Mouse (Mus musculus): ENCODE measurements at regions not wholly inside any gene's neighbourhood (a gene's known extent, or its start where the extent isn't known, plus 50 kb on each side); places are given as distances from the start of the nearest gene placed in this dataset.

DNA sequence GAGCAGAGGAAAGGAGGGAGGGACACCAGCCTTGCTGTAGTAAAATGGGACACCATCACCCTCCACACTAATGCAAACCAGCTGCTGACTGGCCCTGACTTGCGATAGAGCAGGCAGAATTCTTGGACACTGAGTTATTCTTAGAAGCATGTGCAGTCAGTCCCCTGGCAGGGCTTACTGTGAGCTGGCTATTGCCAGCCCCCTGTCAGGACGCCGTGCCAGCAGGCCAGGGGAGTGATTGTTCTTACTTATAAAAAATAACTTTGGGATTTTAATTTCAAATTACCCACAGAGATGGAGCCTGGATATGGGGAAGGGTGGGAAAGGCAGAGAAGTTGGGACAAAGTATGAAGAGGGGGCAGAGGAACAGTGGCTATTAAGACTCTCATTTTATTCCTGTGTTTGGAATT lies 173.1 kb downstream of the 1500009L16Rik start:
- ATAC-seq (ENCODE audit: poor library complexity, severe bottlenecking) = no peak

DNA sequence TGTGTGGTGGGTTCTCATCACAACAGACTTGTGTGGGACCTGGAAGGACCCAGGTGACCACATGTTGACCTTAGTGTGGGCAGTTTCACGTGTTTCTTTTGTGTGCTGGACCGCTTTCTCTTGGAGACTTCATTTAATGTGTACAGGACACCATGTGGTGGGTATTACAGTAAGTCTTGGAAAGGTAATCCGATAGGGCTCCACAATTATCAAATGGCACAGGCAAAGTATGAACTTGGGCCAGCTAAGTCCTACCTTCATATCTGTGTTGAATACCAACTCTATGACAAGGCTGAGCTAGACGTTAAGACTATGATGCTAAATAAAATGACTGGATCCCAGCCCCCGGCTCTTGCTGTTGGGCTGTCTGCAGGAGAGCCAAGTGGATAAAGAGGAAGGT lies 173.5 kb downstream of the 1500009L16Rik start:
- ATAC-seq (ENCODE audit: poor library complexity, severe bottlenecking) = no peak

GRCm38 (mm10) chr10:83897558-83897957 lies 174.9 kb downstream of the 1500009L16Rik start:
- ATAC-seq (ENCODE audit: poor library complexity, severe bottlenecking) = no peak

GRCm38 (mm10) chr10:83906751-83907150 lies 184.1 kb downstream of the 1500009L16Rik start:
- no peak for ATAC-seq (ENCODE audit: poor library complexity, severe bottlenecking)

DNA sequence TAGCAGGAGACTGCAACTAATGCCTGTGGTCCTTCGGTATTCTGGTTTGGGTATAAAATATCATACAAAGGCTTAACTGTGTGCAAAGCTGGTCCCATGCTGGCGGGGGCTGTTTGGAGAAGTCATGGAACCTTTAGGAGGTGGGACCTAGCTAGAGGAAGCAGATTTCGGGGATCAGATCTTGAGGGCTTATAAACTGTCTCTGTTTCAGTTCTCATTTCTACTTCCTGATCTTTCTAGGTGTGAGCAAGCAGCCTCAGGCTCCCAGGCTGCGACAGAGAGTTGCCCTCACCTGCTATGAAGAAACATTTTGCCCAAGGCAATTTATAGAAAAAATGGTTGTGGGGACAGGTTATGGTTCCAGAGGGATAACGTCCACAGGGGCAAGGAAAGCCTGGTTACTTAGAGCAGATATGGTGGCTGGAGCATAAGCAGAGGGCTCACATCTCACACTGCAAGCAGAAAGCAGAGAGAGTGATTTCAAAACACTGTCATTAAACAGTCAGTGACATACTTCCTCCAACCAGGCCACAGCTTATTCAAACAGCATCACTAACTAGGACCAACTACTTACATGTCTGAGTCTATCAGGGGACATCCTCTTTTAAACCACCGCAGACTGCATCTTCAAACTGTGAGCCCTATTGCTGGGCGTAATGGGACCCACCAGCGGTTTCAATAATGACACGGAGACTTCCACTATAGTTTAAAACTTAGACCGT lies 188.1 kb downstream of the 1500009L16Rik start:
- peak; percentile 75 for ATAC-seq (ENCODE audit: poor library complexity, severe bottlenecking)

DNA sequence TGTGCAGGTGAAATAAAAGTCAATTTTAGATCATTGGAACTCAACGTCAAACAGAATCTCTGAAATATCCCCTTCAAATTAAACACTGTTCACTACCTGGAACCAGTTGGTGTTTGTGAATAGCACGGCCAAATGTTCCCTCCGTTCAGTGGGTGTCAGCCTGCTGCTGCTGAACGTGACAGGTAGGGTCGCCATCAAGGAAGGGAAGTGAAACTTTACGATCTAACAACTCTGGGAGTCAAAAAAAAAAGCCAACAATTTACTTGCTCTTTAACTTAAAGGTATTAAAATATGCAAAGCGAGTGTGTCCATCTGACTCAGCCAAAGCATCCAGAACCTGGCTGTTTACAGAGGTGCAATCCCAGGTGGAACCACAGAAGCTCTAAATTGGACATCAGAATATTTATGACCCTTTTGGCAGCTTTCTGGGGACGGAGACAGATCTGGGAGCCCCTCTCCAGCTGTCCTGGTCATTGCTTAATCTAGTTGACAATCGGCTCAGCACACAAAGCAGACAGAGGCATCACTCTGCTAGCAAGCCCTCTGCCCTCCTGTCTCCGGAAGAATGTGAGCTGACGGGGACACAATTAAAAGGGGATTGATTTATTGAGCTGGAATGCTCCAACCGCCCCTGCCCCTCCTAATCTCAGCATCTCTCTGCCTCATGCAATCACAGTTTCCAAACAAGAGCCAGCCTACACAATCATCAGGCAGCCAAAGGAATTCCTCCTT lies 191.9 kb downstream of the 1500009L16Rik start:
- no peak for ATAC-seq (ENCODE audit: poor library complexity, severe bottlenecking)

GRCm38 (mm10) chr10:83915133-83915730 lies 192.6 kb downstream of the 1500009L16Rik start:
- no peak for ATAC-seq (ENCODE audit: poor library complexity, severe bottlenecking)

- ATAC-seq (ENCODE audit: poor library complexity, severe bottlenecking) = no peak
Observed at GRCm38 (mm10) chr10:83926990-83927389, 204.3 kb downstream of the 1500009L16Rik start.

DNA sequence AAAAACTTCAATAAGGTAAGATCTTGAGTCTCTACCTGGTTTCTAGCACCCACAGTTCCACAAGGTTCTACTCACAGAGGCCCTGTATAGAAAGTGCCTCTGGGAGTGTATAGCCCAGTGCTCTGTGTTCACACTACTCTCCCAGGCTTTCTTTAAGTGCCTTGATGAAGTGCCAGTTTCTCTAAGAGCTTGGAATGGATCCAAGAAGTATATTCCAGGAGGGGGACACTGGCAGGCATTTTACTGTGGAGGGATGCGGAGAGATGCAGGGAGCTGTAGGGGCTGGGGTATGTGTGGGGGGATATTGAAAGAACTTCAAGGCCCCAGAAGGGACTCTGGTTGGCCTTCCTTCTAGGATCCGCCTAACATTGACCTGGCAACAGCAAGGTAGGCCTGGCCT lies 204.9 kb downstream of the 1500009L16Rik start:
- no peak for ATAC-seq (ENCODE audit: poor library complexity, severe bottlenecking)

- no peak for ATAC-seq (ENCODE audit: poor library complexity, severe bottlenecking)
Observed at GRCm38 (mm10) chr10:83931758-83932157, 209.1 kb downstream of the 1500009L16Rik start.

DNA sequence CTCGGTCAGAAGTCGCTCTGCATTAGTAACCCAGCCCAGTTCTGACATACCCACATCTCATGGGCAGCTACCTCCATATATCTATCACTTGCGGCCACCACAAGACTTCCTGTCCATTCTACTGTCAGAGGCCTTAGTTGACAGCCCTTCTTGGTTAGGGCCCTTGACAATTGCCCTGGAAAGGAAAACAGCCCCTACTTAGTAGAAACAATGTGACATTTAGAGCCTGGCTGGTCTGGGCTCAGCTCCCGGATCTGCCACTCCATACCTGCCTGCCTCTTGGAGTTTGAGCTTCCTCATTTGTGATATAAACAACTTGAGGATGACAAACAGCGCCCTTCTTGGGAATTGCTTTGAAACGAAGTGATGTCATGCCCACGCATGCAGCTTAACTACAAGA lies 210.5 kb downstream of the 1500009L16Rik start:
- no peak for ATAC-seq (ENCODE audit: poor library complexity, severe bottlenecking)

DNA sequence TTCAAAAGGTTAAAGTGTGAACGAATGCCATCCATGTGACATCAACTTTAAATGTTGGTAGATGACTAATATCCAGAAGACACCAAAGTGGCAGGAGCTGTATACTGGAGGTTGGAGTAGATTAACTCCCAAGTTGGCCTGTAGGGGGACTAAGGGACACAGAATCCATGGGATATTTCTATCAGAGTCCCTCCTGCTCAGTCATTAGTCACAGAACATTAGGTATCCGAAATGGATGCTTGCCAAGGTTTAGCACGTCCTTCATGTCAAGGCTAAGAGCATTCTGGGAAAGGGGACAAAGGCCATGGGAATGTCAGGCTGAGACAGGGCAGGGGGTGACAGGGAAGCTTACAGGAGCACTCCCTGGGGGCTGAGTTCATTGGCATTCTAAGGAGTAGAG lies 211.8 kb downstream of the 1500009L16Rik start:
- no peak for ATAC-seq (ENCODE audit: poor library complexity, severe bottlenecking)

DNA sequence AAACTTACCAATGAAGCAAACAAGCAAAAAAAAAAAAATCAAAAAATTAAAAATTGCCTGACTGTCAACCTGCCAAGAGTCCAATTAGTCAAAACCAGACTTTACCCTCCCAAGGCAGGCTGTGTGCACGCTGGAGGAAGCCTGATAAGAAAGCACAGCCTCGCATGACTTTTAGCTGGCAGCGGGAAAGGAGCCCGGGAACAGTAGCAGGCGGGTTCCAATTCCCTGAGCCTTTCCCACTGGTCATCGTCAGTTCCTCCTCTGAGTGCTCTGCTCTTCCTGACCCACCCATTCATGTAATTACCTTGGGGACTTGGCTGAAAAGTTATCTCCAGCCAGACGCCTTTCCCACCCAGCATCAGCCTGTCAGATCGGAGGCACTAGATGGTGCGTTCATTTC lies 214.5 kb downstream of the 1500009L16Rik start:
- no peak for ATAC-seq (ENCODE audit: poor library complexity, severe bottlenecking)

GRCm38 (mm10) chr10:83942101-83942500 lies 219.4 kb downstream of the 1500009L16Rik start:
- no peak for ATAC-seq (ENCODE audit: poor library complexity, severe bottlenecking)

DNA sequence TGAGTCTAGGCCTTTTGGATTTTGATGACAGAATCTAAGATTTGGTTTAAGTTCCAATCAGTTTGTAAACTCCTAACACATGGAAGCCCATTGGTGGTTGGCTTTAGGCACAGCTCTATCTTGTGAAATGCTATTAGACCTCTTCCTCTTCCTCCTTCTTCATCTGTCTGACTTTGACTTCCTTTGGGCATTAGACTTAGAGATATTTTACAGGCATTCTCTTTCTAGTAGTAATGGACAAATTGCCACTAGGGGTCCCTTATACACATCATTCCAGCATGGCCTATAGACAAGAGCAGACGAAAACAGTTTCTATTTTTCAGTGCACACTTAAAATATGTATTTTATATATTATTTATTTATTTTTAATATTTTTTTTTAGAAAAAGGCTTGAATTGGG lies 221.5 kb downstream of the 1500009L16Rik start:
- 0 out of 2 replicates have a peak, but pooled peaks have one; percentile 20 for ATAC-seq (ENCODE audit: poor library complexity, severe bottlenecking)

DNA sequence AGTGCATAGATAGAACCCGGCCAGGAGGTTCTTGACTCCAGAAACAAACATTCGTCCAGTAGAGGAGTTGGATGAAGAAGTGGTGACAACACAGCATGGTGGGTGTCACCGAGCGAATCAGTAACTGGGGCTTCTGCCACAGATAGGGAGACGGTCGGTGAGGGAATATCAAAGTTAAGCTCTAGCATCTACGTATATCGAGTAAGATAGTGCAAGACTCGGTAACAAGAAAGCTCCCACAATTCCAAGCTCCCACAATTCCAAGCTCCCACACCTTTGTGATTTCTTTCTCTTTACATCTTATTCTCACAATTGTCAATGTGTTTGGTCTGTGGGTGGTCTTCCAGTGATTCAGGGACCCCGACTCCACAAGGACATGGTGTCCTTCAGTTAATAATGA lies 222.2 kb downstream of the 1500009L16Rik start:
- no peak for ATAC-seq (ENCODE audit: poor library complexity, severe bottlenecking)

- ATAC-seq (ENCODE audit: poor library complexity, severe bottlenecking) = no peak
Observed at GRCm38 (mm10) chr10:83945503-83945902, 222.8 kb downstream of the 1500009L16Rik start.

DNA sequence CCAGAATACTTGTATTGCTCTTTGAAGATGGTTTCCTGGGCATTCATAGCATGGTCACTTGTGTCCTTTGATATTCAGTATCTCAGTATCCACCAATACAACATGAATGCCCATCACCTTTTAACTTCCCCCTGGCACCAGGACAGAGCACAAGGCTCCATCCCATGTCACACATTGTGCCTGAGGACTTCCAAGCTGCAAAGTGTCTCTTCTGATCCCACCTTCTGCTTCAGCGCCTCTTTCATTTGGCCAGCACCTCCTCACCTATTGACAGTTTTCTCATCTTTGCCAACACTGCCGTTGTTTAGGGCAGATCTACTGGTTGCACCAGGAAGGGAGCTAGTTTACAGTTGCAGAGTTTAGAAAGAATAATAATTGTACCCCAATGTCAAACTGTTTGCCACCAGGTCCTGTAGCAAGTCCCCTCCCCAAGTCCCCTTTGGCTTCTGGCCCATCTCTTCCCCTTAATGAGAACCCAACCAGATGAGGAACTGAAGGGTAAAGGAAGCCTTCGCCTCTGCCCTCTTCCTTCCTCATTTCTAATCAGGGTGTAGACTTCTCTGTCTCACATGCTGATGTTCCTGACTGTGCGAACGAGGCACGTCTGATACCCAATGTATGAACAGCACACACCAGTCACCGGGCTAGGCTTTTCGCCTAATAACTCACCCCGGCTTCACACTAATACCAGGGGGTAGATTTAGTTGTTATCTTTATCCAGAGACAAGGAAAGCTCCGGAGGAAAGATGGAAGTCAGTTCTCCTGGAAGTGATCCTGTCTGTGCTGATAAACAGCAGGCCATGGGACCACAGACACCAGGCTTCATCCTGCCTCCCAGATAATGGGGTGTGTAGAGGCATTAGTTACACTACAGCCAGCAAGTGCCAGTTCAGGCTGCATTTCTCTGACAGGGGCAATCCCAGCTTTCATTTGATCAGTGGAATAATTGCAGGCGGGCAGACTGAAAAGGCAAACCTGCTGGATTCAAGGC lies 223.8 kb downstream of the 1500009L16Rik start:
- peak; percentile 94 for ATAC-seq (ENCODE audit: poor library complexity, severe bottlenecking)

DNA sequence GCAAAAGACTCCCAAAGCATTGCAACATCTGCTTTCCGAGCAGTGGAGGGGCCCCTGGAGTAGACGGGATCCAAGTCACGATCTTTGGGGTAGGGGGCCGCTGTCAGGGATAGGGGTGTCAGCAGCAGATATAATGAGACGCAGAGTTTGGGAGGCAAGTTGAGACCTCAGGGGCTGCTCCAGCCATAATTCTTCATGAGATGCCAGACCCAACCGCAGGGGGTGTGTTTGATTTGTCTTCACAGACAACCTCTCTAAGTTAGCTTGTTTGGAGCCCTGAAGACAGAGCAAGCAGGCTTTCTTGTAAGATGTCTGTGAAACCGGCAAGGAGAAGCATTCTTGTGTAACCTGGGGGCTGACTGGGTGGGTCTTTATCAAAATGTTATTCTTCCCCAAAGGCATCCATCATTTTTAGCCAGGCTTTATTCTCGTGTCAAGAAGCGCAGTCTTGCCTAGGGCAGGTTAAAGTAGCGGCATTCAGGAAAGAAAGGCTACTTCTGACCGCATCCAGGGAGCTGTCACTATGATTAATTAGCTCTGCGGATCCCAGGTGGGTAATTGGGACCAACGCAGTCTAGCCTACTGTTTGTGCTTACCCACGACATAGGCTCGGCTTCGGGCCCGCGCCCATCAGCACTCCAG lies 234.6 kb downstream of the 1500009L16Rik start:
- ATAC-seq (ENCODE audit: poor library complexity, severe bottlenecking) = no peak

- ATAC-seq (ENCODE audit: poor library complexity, severe bottlenecking) = peak; percentile 54
Observed at GRCm38 (mm10) chr10:83958397-83958796, 235.7 kb downstream of the 1500009L16Rik start.

All from megakaryocyte, adult 5-6 weeks (primary cell).